Mouse (Mus musculus) CH12.LX (cell line): Measurements from ENCODE around the gene Pdzd9. TPM values are rescaled to one million over a fixed set of nuclear protein-coding genes. Genes with fewer than 3 reads are reported as not detected.

Experiments used
- DNase-seq: peaks from one replicate; pipeline ENCODE4 v3.0.0-alpha.2; 2013; ENCODE audit errors: extremely low read depth
- H3K27ac ChIP-seq: 2 replicates; pipeline ENCODE4 v1.5.1; 2012; ENCODE audit warnings: low read depth, mild to moderate bottlenecking, control low read depth, moderate library complexity; ENCODE audit not compliant: insufficient read depth
- H3K27me3 ChIP-seq: replicated peaks from 2 replicates; pipeline ENCODE3; 2012; ENCODE audit warnings: inconsistent platforms
- H3K36me3 ChIP-seq, 2 experiments: replicated peaks in 1 of 2; 2 replicates each; pipeline versions ENCODE3 to v1.6.1; 2012; ENCODE audit warnings: inconsistent platforms in 1 of 2, low read length in 1 of 2, mild to moderate bottlenecking in 1 of 2, mixed read lengths in 1 of 2, moderate library complexity in 1 of 2; ENCODE audit not compliant: control insufficient read depth in 1 of 2, insufficient read depth in 1 of 2
- H3K4me1 ChIP-seq, 2 experiments: 2 replicates each; pipeline ENCODE4 v1.6.1; 2012; ENCODE audit warnings: inconsistent platforms in 1 of 2, moderate library complexity in 1 of 2; ENCODE audit not compliant: insufficient read depth in 2 of 2, control insufficient read depth in 1 of 2
- H3K4me2 ChIP-seq: 2 replicates; pipeline ENCODE4 v1.6.1; 2012; ENCODE audit warnings: low read depth, mild to moderate bottlenecking, control low read depth; ENCODE audit not compliant: poor library complexity, insufficient read depth, severe bottlenecking
- H3K4me3 ChIP-seq, 3 experiments: fragments of 150-350 bp in 1 of 3; sonication (generic) in 1 of 3; replicated peaks in 1 of 3; 2 replicates each; pipeline versions ENCODE3 to v1.5.1; 2011 to 2012; ENCODE audit warnings: low read depth in 2 of 3, low read length in 2 of 3, mild to moderate bottlenecking in 2 of 3, moderate library complexity in 2 of 3, control low read depth in 1 of 3, improper control_type of control experiment in 1 of 3, inconsistent platforms in 1 of 3, mixed read lengths in 1 of 3; ENCODE audit not compliant: poor library complexity in 1 of 3
- H3K79me2 ChIP-seq: replicated peaks from 2 replicates; pipeline ENCODE4 v1.6.1; 2012; ENCODE audit warnings: mild to moderate bottlenecking, moderate library complexity; ENCODE audit not compliant: control insufficient read depth, poor library complexity, insufficient read depth, severe bottlenecking; ENCODE audit errors: extremely low read depth
- H3K9ac ChIP-seq: 2 replicates; pipeline ENCODE4 v1.6.1; 2012; ENCODE audit warnings: low read depth, mild to moderate bottlenecking, control low read depth, moderate library complexity; ENCODE audit not compliant: insufficient read depth
- H3K9me3 ChIP-seq: replicated peaks from 2 replicates; pipeline ENCODE3; 2012; ENCODE audit warnings: low read length, inconsistent platforms, mixed read lengths
- CHD1 ChIP-seq: IDR thresholded peaks from 2 replicates; pipeline ENCODE4 v1.6.1; 2012; ENCODE audit warnings: low read depth, low read length, improper control_type of control experiment, inconsistent platforms
- CHD2 ChIP-seq: IDR thresholded peaks from 2 replicates; pipeline ENCODE4 v1.6.1; 2011; ENCODE audit warnings: low read length, improper control_type of control experiment
- E2F4 ChIP-seq: IDR thresholded peaks from 2 replicates; pipeline ENCODE4 v1.6.1; 2011; ENCODE audit warnings: low read depth, low read length, improper control_type of control experiment; ENCODE audit not compliant: insufficient replicate concordance
- ELF1 ChIP-seq: IDR thresholded peaks from 2 replicates; pipeline ENCODE4 v1.6.1; 2014; ENCODE audit warnings: low read depth, mild to moderate bottlenecking, inconsistent platforms, low read length, improper control_type of control experiment
- ETS1 ChIP-seq: conservative IDR thresholded peaks from 2 replicates; pipeline ENCODE4 v1.6.1; 2012; ENCODE audit warnings: low read depth, mild to moderate bottlenecking, inconsistent platforms, low read length, improper control_type of control experiment, moderate library complexity
- GABPA ChIP-seq: IDR thresholded peaks from 2 replicates; pipeline ENCODE4 v1.6.1; 2012; ENCODE audit warnings: low read depth, low read length, improper control_type of control experiment, inconsistent platforms; ENCODE audit not compliant: insufficient replicate concordance
- IRF4 ChIP-seq: IDR thresholded peaks from 2 replicates; pipeline ENCODE4 v1.6.1; 2014; ENCODE audit warnings: low read depth, mild to moderate bottlenecking, inconsistent platforms, low read length, improper control_type of control experiment
- JUN ChIP-seq: IDR thresholded peaks from 2 replicates; pipeline ENCODE4 v1.6.1; 2011; ENCODE audit warnings: low read depth, mild to moderate bottlenecking, low read length, improper control_type of control experiment, moderate library complexity; ENCODE audit not compliant: insufficient read depth
- JUND ChIP-seq: conservative IDR thresholded peaks from 2 replicates; pipeline ENCODE4 v1.6.1; 2011; ENCODE audit warnings: low read depth, low read length, improper control_type of control experiment
- KAT2A ChIP-seq: IDR thresholded peaks from 2 replicates; pipeline ENCODE4 v1.6.1; 2012; ENCODE audit warnings: low read length, improper control_type of control experiment, inconsistent platforms; ENCODE audit not compliant: insufficient replicate concordance
- MAFK ChIP-seq: IDR thresholded peaks from 2 replicates; pipeline ENCODE4 v1.6.1; 2011; ENCODE audit warnings: low read length, improper control_type of control experiment; ENCODE audit not compliant: insufficient replicate concordance
- MAX ChIP-seq: IDR thresholded peaks from 2 replicates; pipeline ENCODE4 v1.6.1; 2011; ENCODE audit warnings: low read length, improper control_type of control experiment
- MAZ ChIP-seq: IDR thresholded peaks from 2 replicates; pipeline ENCODE4 v1.6.1; 2012; ENCODE audit warnings: low read depth, mild to moderate bottlenecking, inconsistent platforms, low read length, improper control_type of control experiment, moderate library complexity
- MEF2A ChIP-seq: IDR thresholded peaks from 2 replicates; pipeline ENCODE4 v1.6.1; 2014; ENCODE audit warnings: low read depth, mild to moderate bottlenecking, inconsistent platforms, low read length, improper control_type of control experiment, borderline replicate concordance
- MXI1 ChIP-seq: IDR thresholded peaks from 2 replicates; pipeline ENCODE4 v1.6.1; 2011; ENCODE audit warnings: mild to moderate bottlenecking, low read depth, low read length, improper control_type of control experiment
- MYC ChIP-seq: IDR thresholded peaks from 2 replicates; pipeline ENCODE4 v1.6.1; 2011; ENCODE audit warnings: low read depth, mild to moderate bottlenecking, improper control_type of control experiment, low read length
- NELFE ChIP-seq: IDR thresholded peaks from 2 replicates; pipeline ENCODE4 v1.6.1; 2011; ENCODE audit warnings: low read depth, low read length, improper control_type of control experiment
- NRF1 ChIP-seq: IDR thresholded peaks from 2 replicates; pipeline ENCODE4 v1.6.1; 2014; ENCODE audit warnings: low read depth, mild to moderate bottlenecking, inconsistent platforms, low read length, improper control_type of control experiment, moderate library complexity
- RAD21 ChIP-seq: IDR thresholded peaks from 2 replicates; pipeline ENCODE4 v1.6.1; 2011; ENCODE audit warnings: low read depth, mild to moderate bottlenecking, low read length, improper control_type of control experiment, moderate library complexity
- SMC3 ChIP-seq: IDR thresholded peaks from 2 replicates; pipeline ENCODE4 v1.6.1; 2011; ENCODE audit warnings: low read depth, low read length, improper control_type of control experiment
- USF1 ChIP-seq: IDR thresholded peaks from 2 replicates; pipeline ENCODE4 v1.6.1; 2014; ENCODE audit warnings: low read depth, mild to moderate bottlenecking, inconsistent platforms, low read length, improper control_type of control experiment
- ZC3H11A ChIP-seq: IDR thresholded peaks from 2 replicates; pipeline ENCODE4 v1.6.1; 2012; ENCODE audit warnings: low read depth, mild to moderate bottlenecking, inconsistent platforms, low read length, improper control_type of control experiment
- ZKSCAN1 ChIP-seq: IDR thresholded peaks from 2 replicates; pipeline ENCODE4 v1.6.1; 2012; ENCODE audit warnings: low read depth, inconsistent platforms, low read length, improper control_type of control experiment, borderline replicate concordance
- ZMIZ1 ChIP-seq: IDR thresholded peaks from 2 replicates; pipeline ENCODE4 v1.6.1; 2012; ENCODE audit warnings: low read depth, mild to moderate bottlenecking, inconsistent platforms, low read length, improper control_type of control experiment
- dilution Hi-C: fragments of 300-500 bp; cut with MboI; formaldehyde crosslinking; loops from 2 replicates; pipeline ENCODE4 v1.14.3; 2020; ENCODE audit warnings: low sequenced_read_pairs; ENCODE audit not compliant: extremely low pct_unique_long_range_greater_than_20kb, extremely low pct_ligation_motif_present
- in situ Hi-C: fragments of 300-500 bp; cut with MboI; formaldehyde crosslinking; loops from 3 replicates; pipeline ENCODE4 v1.14.3; 2019; ENCODE audit warnings: low sequenced_read_pairs, low pct_ligation_motif_present, low pct_unique_long_range_greater_than_20kb, mixed read lengths
- polyA plus RNA-seq: library from polyadenylated mRNA; unstranded; fragments of >175 nt; gene quantifications from 2 replicates; pipeline ENCODE4 v1.2.1, GENCODE M21; 2012; ENCODE audit warnings: low read depth; ENCODE audit not compliant: insufficient read length
- total RNA-seq, 2 experiments: library from RNA; depleted of rRNA; stranded (reverse); fragments of 300-350 nt in 1 of 2; fragments of >200 nt in 1 of 2; gene quantifications; 2 replicates each; pipeline ENCODE4 v1.2.3; 2012 to 2014

Gene Pdzd9
- total and polyA plus RNA-seq, 3 experiments: 0.39 to 0.51 TPM; not detected in 1

DNA sequence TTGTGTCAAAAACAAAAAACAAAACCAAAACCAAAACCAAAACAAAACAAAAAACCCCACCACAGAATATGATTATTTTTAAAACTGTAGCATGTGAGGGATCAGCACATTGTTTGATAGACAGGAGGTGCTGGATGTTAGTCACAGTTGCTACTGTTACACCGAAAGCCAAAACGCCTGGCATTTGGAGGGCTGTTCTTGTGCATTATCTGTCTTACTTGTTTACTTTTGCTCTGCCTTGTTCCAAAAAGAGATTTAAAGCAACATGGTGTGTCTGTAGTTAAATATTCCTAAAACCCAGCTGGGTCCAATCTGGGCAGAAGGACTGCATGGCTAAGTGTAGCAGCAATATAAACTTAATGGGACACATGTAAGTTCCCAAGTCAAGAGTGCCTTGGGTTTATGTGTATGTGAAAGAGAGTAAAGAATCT, 14.6 kb upstream of the Pdzd9 start:
- Histone ChIP-seq H3K79me2 (peaks cover 19% of the 10 kb centered on the region), H3K4me2 (no peak overlapping the region; the same call in 1 of the 2 replicates), H3K4me1 (peaks cover 0 to 32% of the 10 kb centered on the region in 2 experiments; a peak in 2 of 4 replicates), H3K4me3 (no peak overlapping the region), H3K36me3 (peaks cover 0 to 19% of the 10 kb centered on the region in 2 experiments), H3K9me3 (no peaks in the 10 kb centered on the region), H3K27ac (no peak overlapping the region), H3K27me3 (no peaks in the 10 kb centered on the region), H3K9ac (no peak overlapping the region)
- no peak for TF ChIP-seq JUN
- no peak for TF ChIP-seq E2F4
- TF ChIP-seq NELFE: no peak
- no peak for TF ChIP-seq MAZ
- TF ChIP-seq KAT2A: no peak
- TF ChIP-seq ZC3H11A: no peak
- no peak for TF ChIP-seq IRF4
- no peak for TF ChIP-seq MYC
- no peak for TF ChIP-seq MAFK
- no peak for TF ChIP-seq MAX
- no peak for TF ChIP-seq ELF1
- no peak for TF ChIP-seq JUND
- TF ChIP-seq RAD21: no peak
- no peak for TF ChIP-seq ETS1
- no peak for TF ChIP-seq NRF1
- TF ChIP-seq CHD2: no peak
- no peak for TF ChIP-seq ZKSCAN1
- TF ChIP-seq USF1: no peak
- in situ Hi-C loops: no loop called here
- DNase-seq: no peak
- dilution Hi-C loops: no loop called here

DNA sequence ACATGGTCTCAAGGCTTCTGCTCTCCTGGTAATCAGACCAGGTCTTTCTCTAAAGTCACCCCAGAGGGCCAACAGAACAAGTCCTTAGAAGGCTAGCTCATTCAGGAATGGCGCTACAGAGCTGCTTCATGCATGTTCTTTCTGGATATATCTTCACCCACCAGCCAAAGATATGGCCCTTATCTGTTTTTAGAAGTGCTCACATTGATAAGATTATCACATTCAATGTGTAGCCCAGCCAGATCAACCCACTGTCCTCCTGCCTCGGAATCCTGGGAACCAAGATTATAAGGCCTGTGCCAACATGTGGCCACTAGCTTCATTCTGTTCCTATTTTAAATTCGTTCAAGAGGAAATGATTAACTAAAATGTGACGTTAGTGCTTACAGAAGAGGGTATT, 11.9 kb upstream of the Pdzd9 start:
- Histone ChIP-seq H3K36me3 (peaks cover 0 to 12% of the 10 kb centered on the region in 2 experiments), H3K4me3 (no peak overlapping the region), H3K4me2 (no peak overlapping the region), H3K9ac (no peak overlapping the region), H3K27ac (no peak overlapping the region), H3K4me1 (peaks cover 9 to 32% of the 10 kb centered on the region in 2 experiments; a peak in 3 of 4 replicates)
- in situ Hi-C loops (no loop called here), dilution Hi-C loops (no loop called here)
- DNase-seq: no peak
- no peak for TF ChIP-seq JUND
- TF ChIP-seq ZC3H11A: no peak
- no peak for TF ChIP-seq USF1
- TF ChIP-seq CHD1: no peak
- no peak for TF ChIP-seq ZMIZ1
- no peak for TF ChIP-seq MEF2A
- no peak for TF ChIP-seq MXI1
- no peak for TF ChIP-seq E2F4
- no peak for TF ChIP-seq RAD21
- TF ChIP-seq ELF1: no peak
- no peak for TF ChIP-seq ZKSCAN1
- TF ChIP-seq MAFK: no peak
- no peak for TF ChIP-seq NRF1
- TF ChIP-seq CHD2: no peak
- TF ChIP-seq SMC3: no peak
- no peak for TF ChIP-seq GABPA
- TF ChIP-seq, all 38 proteins: peak for 0
- Histone ChIP-seq H3K9me3 (no peaks in the 10 kb centered on the region), H3K27me3 (no peaks in the 10 kb centered on the region), H3K79me2 (peaks cover 38% of the 10 kb centered on the region)
